Mouse (Mus musculus): ENCODE data around the gene Ctrc.

DNA sequence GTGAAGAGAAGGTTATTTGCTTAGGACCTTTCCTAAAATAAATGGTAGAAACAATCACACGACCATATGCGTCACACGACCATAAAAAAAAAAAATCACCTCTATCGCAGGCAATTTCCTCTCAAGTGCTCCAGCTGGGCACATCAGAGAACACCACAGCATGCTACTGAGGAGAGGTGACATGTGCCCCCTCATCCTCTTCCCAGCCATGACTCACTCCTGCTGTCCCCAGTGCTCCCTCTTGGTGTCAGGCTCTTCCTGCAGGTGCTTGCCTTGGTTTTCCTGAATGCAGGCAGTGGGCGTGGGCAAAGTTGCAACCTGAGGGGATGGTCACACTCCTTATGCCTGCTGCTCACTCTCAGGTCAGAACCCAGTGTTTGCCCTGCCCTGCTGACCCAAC, 61.3 kb downstream of the Ctrc start:
- no peak for TF ChIP-seq CTCF (IDR thresholded peaks at IDR 0.05; ENCODE audit: low read depth)
- TF ChIP-seq EP300 (IDR thresholded peaks at IDR 0.05; ENCODE audit: low read depth): no peak
